Mouse (Mus musculus): ENCODE results near the gene Kif17. TPM values are rescaled to one million over a fixed set of nuclear protein-coding genes. Genes with fewer than 3 reads are reported as not detected.
"Not testable (repeated sequence)": the region's sequence is repeated elsewhere in the genome, so short reads cannot be mapped to it uniquely, and the experiment has no call there.

The Kif17 gene
- polyA plus RNA-seq, 1 experiment from 2014 or later, result 0.58 TPM

DNA sequence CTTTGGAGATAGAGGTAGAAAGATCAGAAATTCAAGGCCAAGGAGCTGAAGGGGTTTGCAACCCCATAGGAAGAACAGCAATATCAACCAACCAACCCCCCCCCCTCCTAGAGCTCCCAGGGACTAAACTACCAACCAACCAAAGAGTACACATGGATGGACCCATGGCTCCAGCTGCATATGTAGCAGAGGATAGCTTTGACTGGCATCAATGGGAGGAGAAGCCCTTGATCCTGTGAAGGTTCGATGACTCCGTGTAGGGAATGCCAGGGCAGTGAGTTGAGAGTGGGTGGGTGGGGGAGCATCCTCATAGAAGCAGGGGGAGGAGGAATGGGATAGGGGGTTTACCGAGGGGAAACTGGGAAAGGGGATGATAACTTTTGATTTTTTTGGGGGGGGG, 74.2 kb downstream of the Kif17 start:
- peaks cover 16 to 46% of the 10 kb centered on the region in 2 experiments for H3K4me1 ChIP-seq (ENCODE audit: control insufficient read depth in 2 of 2, insufficient read depth in 2 of 2, low read length in 2 of 2)
- H3K27me3 ChIP-seq (ENCODE audit: control insufficient read depth, insufficient read depth, low read length), result no peaks in the 10 kb centered on the region
- peak overlapping the region; percentile 59; the same call in 1 of the 2 replicates for H3K9ac ChIP-seq (ENCODE audit: low read length)
- peak overlapping the region; percentile 94 to 96 for H3K27ac ChIP-seq (replicated peaks in 1 of 2; ENCODE audit: control insufficient read depth in 1 of 2, insufficient read depth in 1 of 2, low read depth in 2 of 2, low read length in 2 of 2)
- 84% methylated on average over 3 of the region's 3 CpGs for WGBS
- peak overlapping the region; percentile 44 for H3K4me2 ChIP-seq (ENCODE audit: low read length)
- H3K36me3 ChIP-seq (ENCODE audit: control insufficient read depth, insufficient read depth, low read length), result peaks cover 10% of the 10 kb centered on the region
- H3K4me3 ChIP-seq (ENCODE audit: control insufficient read depth in 1 of 2, insufficient read depth in 1 of 2, low read depth in 1 of 2, low read length in 2 of 2), result no peak overlapping the region
- H3K9me3 ChIP-seq (ENCODE audit: control insufficient read depth, low read length), result no peaks in the 10 kb centered on the region
- no peak for ATAC-seq (ENCODE audit: insufficient number of reproducible peaks, insufficient read depth, low FRiP score, low read depth)

GRCm38 (mm10) chr4:138325466-138326076, 75.3 kb downstream of the Kif17 start:
- ATAC-seq (ENCODE audit: insufficient number of reproducible peaks, insufficient read depth, low FRiP score, low read depth), result peak; percentile 93
- H3K27ac ChIP-seq (replicated peaks in 1 of 2; ENCODE audit: control insufficient read depth in 1 of 2, insufficient read depth in 1 of 2, low read depth in 2 of 2, low read length in 2 of 2), result peak overlapping the region; percentile 95 to 96
- H3K4me1 ChIP-seq (ENCODE audit: control insufficient read depth in 2 of 2, insufficient read depth in 2 of 2, low read length in 2 of 2), result peaks cover 15 to 49% of the 10 kb centered on the region in 2 experiments
- H3K9me3 ChIP-seq (ENCODE audit: control insufficient read depth, low read length), result no peaks in the 10 kb centered on the region
- peak overlapping the region; percentile 68 to 83 for H3K4me3 ChIP-seq (ENCODE audit: control insufficient read depth in 1 of 2, insufficient read depth in 1 of 2, low read depth in 1 of 2, low read length in 2 of 2)
- H3K27me3 ChIP-seq (ENCODE audit: control insufficient read depth, insufficient read depth, low read length), result peaks cover 1% of the 10 kb centered on the region; the same call in 1 of the 2 replicates
- peaks cover 2% of the 10 kb centered on the region for H3K36me3 ChIP-seq (ENCODE audit: control insufficient read depth, insufficient read depth, low read length)
- H3K4me2 ChIP-seq (ENCODE audit: low read length), result peak overlapping the region; percentile 62
- peak overlapping the region; percentile 91 for H3K9ac ChIP-seq (ENCODE audit: low read length)
- 1% methylated on average over 44 of the region's 45 CpGs for WGBS

GRCm38 (mm10) chr4:138326077-138326695, 76.0 kb downstream of the Kif17 start, which contains the start of gene Pink1:
Pink1 (minus strand) TSS chr4:138326307.
- Histone ChIP-seq H3K9ac (ENCODE audit: low read length) (peak within 1 kb of the TSS; percentile 91), H3K4me2 (ENCODE audit: low read length) (peak within 1 kb of the TSS; percentile 62), H3K27me3 (ENCODE audit: control insufficient read depth, insufficient read depth, low read length) (peaks cover 7% of the 10 kb centered on the region; the same call in 1 of the 2 replicates), H3K9me3 (ENCODE audit: control insufficient read depth, low read length) (no peaks in the 10 kb centered on the region), H3K4me3 (ENCODE audit: control insufficient read depth in 1 of 2, insufficient read depth in 1 of 2, low read depth in 1 of 2, low read length in 2 of 2) (peak within 1 kb of the TSS; percentile 68 to 83), H3K4me1 (ENCODE audit: control insufficient read depth in 2 of 2, insufficient read depth in 2 of 2, low read length in 2 of 2) (peaks cover 13 to 45% of the 10 kb centered on the region in 2 experiments), H3K27ac (replicated peaks in 1 of 2; ENCODE audit: control insufficient read depth in 1 of 2, insufficient read depth in 1 of 2, low read depth in 2 of 2, low read length in 2 of 2) (peak within 1 kb of the TSS; percentile 95 to 96), H3K36me3 (ENCODE audit: control insufficient read depth, insufficient read depth, low read length) (no peaks in the 10 kb centered on the region)
- WGBS, result 3% methylated on average over 41 of the region's 41 CpGs
- peak; percentile 70 for ATAC-seq (ENCODE audit: insufficient number of reproducible peaks, insufficient read depth, low FRiP score, low read depth)

DNA sequence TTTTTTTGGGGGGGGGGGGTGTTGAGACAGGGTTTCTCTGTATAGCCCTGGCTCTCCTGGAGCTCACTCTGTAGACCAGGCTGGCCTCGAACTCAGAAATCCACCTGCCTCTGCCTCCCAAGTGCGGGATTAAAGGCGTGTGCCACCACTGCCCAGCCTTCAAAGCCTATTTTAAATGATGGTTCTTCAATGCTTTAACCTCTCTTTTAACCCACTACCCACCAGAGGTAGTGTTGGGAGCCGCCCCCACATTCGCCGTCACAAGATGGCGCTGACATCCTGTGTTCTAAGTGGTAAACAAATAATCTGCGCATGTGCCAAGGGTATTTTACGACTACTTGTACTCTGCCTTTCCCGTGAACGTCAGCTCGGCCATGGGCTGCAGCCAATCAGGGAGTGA, 76.9 kb downstream of the Kif17 start:
- not testable (repeated sequence) for H3K4me2 ChIP-seq (ENCODE audit: low read length); H3K27ac ChIP-seq (replicated peaks in 1 of 2; ENCODE audit: control insufficient read depth in 1 of 2, insufficient read depth in 1 of 2, low read depth in 2 of 2, low read length in 2 of 2); ATAC-seq (ENCODE audit: insufficient number of reproducible peaks, insufficient read depth, low FRiP score, low read depth); H3K36me3 ChIP-seq (ENCODE audit: control insufficient read depth, insufficient read depth, low read length); H3K9me3 ChIP-seq (ENCODE audit: control insufficient read depth, low read length); H3K4me3 ChIP-seq (ENCODE audit: control insufficient read depth in 1 of 2, insufficient read depth in 1 of 2, low read depth in 1 of 2, low read length in 2 of 2); H3K9ac ChIP-seq (ENCODE audit: low read length)
- Histone ChIP-seq H3K4me1 (ENCODE audit: control insufficient read depth in 2 of 2, insufficient read depth in 2 of 2, low read length in 2 of 2) (peaks cover 12 to 39% of the 10 kb centered on the region in 2 experiments), H3K27me3 (ENCODE audit: control insufficient read depth, insufficient read depth, low read length) (peaks cover 14% of the 10 kb centered on the region)
- WGBS, result 60% methylated on average over 7 of the region's 12 CpGs

- Histone ChIP-seq H3K27ac (replicated peaks in 1 of 2; ENCODE audit: control insufficient read depth in 1 of 2, insufficient read depth in 1 of 2, low read depth in 2 of 2, low read length in 2 of 2) (peak overlapping the region; percentile 58 to 65; a peak in 3 of 4 replicates), H3K4me3 (ENCODE audit: control insufficient read depth in 1 of 2, insufficient read depth in 1 of 2, low read depth in 1 of 2, low read length in 2 of 2) (peak overlapping the region; percentile 24 to 32), H3K36me3 (ENCODE audit: control insufficient read depth, insufficient read depth, low read length) (no peaks in the 10 kb centered on the region), H3K9ac (ENCODE audit: low read length) (peak overlapping the region; percentile 48), H3K27me3 (ENCODE audit: control insufficient read depth, insufficient read depth, low read length) (peaks cover 17% of the 10 kb centered on the region), H3K4me1 (ENCODE audit: control insufficient read depth in 2 of 2, insufficient read depth in 2 of 2, low read length in 2 of 2) (peaks cover 10 to 34% of the 10 kb centered on the region in 2 experiments), H3K4me2 (ENCODE audit: low read length) (peak overlapping the region; percentile 51), H3K9me3 (ENCODE audit: control insufficient read depth, low read length) (no peaks in the 10 kb centered on the region)
- 66% methylated on average over 7 of the region's 7 CpGs for WGBS
- no peak for ATAC-seq (ENCODE audit: insufficient number of reproducible peaks, insufficient read depth, low FRiP score, low read depth)
Observed at GRCm38 (mm10) chr4:138327891-138328470, 77.7 kb downstream of the Kif17 start.

GRCm38 (mm10) chr4:138330264-138330671, 80.0 kb downstream of the Kif17 start:
- Histone ChIP-seq H3K9me3 (ENCODE audit: control insufficient read depth, low read length) (no peaks in the 10 kb centered on the region), H3K27ac (replicated peaks in 1 of 2; ENCODE audit: control insufficient read depth in 1 of 2, insufficient read depth in 1 of 2, low read depth in 2 of 2, low read length in 2 of 2) (no peak overlapping the region), H3K9ac (ENCODE audit: low read length) (no peak overlapping the region), H3K4me1 (ENCODE audit: control insufficient read depth in 2 of 2, insufficient read depth in 2 of 2, low read length in 2 of 2) (peaks cover 2 to 14% of the 10 kb centered on the region in 2 experiments; a peak in 2 of 4 replicates), H3K4me3 (ENCODE audit: control insufficient read depth in 1 of 2, insufficient read depth in 1 of 2, low read depth in 1 of 2, low read length in 2 of 2) (no peak overlapping the region), H3K4me2 (ENCODE audit: low read length) (peak overlapping the region; percentile 18; the same call in 1 of the 2 replicates), H3K27me3 (ENCODE audit: control insufficient read depth, insufficient read depth, low read length) (peaks cover 17% of the 10 kb centered on the region), H3K36me3 (ENCODE audit: control insufficient read depth, insufficient read depth, low read length) (no peaks in the 10 kb centered on the region)
- WGBS, result 21% methylated on average over 15 of the region's 15 CpGs
- no peak for ATAC-seq (ENCODE audit: insufficient number of reproducible peaks, insufficient read depth, low FRiP score, low read depth)

- Histone ChIP-seq H3K9ac (ENCODE audit: low read length) (no peak overlapping the region), H3K4me2 (ENCODE audit: low read length) (no peak overlapping the region), H3K9me3 (ENCODE audit: control insufficient read depth, low read length) (no peaks in the 10 kb centered on the region), H3K27ac (replicated peaks in 1 of 2; ENCODE audit: control insufficient read depth in 1 of 2, insufficient read depth in 1 of 2, low read depth in 2 of 2, low read length in 2 of 2) (no peak overlapping the region), H3K4me1 (ENCODE audit: control insufficient read depth in 2 of 2, insufficient read depth in 2 of 2, low read length in 2 of 2) (peaks cover 2 to 7% of the 10 kb centered on the region in 2 experiments; a peak in 2 of 4 replicates), H3K36me3 (ENCODE audit: control insufficient read depth, insufficient read depth, low read length) (no peaks in the 10 kb centered on the region), H3K27me3 (ENCODE audit: control insufficient read depth, insufficient read depth, low read length) (peaks cover 17% of the 10 kb centered on the region), H3K4me3 (ENCODE audit: control insufficient read depth in 1 of 2, insufficient read depth in 1 of 2, low read depth in 1 of 2, low read length in 2 of 2) (no peak overlapping the region)
- ATAC-seq (ENCODE audit: insufficient number of reproducible peaks, insufficient read depth, low FRiP score, low read depth), result no peak
- 78% methylated on average over 9 of the region's 9 CpGs for WGBS
Observed at GRCm38 (mm10) chr4:138331647-138332046, 81.4 kb downstream of the Kif17 start.

All from heart, embryonic 14.5 days (tissue).